Mouse (Mus musculus): ENCODE results near the gene Actr1a.

GRCm38 (mm10) chr19:46332721-46333339 lies 62.7 kb downstream of the Actr1a start:
- TF ChIP-seq CTCF (IDR thresholded peaks at IDR 0.05; ENCODE audit: low read depth, low read length) (no peak), POLR2A (IDR thresholded peaks at IDR 0.05; ENCODE audit: insufficient read depth, low read length) (no peak), EP300 (IDR thresholded peaks at IDR 0.05; ENCODE audit: insufficient read depth, low read depth, low read length) (no peak)

All from ES-Bruce4 (cell line).